Mouse (Mus musculus) T-cell, adult 2 months (primary cell): ENCODE data around the gene AI597479.

Experiments
- DNase-seq: peaks from one replicate; pipeline ENCODE4 v3.0.0; 2022; ENCODE audit warnings: low spot score

AI597479 gene

DNA sequence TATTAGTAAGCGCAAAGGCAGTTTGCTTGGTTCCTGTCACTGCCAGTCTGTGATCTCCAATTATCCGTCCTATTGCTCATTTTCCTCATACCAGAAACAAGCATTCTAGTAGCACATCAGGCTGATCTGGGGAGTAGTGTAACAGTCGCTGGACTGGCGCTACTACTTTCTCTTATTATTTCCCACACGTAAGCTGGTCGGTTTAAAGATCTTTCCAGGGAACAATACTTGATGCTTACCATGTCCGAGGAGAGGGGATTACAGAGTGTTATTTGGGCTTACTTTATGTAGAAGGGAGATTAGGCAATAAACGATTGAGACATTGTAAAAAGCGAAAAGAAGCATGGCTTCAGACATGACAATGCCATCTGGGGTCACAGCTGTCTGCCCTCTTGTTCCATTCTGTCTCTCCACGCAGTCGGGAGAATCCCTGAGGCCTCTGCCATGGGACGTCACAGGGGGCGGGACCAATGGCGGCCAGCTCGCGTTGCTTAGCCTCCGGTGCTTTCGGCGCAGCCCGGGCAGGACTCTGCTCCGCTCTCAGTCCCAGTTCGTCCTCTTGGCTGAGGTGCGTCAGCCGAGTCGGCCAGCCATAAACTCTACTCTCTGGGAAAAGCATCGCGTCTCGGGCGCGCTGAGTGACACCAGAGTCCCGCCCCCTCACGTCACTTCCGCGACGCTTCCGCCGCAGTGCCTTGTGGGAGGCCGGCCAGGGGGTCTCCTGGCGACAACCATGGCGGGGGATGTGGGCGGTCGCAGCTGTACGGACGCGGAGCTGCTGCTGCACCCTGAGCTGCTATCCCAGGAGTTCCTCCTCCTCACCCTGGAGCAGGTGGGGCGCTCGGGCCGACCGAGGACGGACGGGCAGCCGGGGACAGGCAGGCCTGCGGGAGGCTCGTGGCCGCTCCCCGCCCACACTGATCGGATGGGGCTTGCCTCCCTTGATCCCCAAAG is at the start of gene AI597479, which contains the start of gene Tgfbrap1:
AI597479 (plus strand) TSS at position 680 of the 954 bp plus-strand sequence.
Tgfbrap1 (minus strand) TSS at position 607 of the 954 bp plus-strand sequence.
- peak; percentile 90 for DNase-seq

DNA sequence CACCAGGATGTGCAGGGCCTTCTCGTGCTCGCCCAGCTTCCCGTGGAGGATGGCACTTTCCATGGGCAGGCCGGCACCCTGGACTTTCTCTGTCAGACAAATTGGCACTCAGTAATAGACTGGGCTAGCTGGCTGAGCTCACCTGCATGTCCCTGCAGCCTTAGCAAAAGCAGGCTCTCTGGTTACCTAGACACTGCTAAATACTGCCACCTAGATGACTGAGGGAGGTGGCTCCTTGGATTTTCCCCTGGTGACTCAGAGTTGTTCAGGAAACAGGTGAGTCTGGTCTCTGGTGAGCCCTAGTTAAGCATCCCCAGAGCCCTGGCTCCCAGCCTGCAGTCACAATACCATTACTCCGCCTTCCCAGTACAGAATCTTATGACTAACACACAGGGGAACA is 46.6 kb upstream of the AI597479 start:
- DNase-seq: no peak

DNA sequence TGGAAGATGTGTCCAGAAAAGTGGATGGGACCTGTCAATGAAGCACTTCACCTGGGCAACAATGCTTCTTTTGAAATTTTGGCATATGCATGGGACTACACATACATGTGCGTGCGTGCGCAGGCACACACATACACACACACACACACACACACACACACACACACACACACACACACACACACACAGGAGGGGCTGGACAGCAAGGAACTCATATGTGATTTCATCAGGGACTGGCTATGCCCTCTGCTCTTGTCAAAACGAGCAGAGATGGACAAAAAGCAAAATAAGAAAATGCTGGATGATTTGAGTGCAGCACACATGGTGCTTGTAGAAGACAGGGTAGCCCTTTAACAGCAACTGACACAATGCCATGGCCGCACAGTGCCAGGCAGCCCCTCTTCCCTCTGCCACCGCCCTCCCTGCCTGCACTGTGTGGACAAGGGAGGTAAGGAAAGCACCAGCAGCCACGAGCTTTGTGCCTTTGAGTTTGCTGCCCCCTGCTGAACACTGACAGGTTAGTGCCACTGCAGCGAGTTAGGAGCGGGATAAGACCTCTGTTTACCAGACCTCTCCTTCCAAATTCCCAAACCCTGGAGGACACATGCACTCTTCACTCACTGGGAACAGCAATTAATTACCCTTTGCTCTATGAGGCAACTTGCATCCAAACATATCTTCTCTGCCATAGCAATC is 32.7 kb upstream of the AI597479 start:
- DNase-seq: no peak

DNA sequence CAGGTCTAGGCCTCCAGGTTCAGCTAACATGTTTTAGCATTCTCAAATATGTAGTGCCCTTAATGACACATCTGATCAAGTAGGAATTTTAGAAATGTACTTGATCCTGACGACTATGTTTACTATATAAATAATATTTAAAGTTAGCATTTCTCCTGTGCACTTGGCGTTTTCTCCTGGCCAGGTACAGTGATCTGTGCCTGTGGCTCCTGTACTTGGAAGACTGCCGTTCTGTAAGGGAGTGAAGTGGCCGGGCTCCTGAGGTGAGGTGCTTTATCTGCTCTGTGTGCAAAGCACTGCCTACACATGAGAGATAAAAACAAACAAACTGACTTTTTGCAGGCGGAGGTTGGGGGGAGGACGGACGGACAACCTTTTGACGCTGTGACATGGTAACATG is 31.9 kb upstream of the AI597479 start:
- no peak for DNase-seq

DNA sequence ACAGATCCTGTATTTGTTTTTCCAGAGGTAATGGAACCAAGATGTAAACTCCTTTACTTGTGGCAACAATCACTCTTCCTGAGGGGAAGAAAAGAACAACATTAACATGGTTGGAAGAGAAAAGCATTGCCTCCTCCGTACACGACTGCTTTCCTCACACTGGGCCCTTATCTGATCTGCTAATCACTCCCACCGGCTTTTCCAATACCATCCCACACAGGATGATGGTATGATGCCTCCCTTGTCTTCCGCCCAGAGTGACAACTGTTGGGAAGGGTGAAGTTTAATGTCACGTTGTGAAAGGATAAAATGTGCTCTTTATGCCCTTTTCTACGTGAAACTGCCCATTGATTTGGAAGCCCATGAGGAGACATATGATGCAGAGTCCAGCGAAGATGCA is 31.0 kb upstream of the AI597479 start:
- DNase-seq: no peak

DNA sequence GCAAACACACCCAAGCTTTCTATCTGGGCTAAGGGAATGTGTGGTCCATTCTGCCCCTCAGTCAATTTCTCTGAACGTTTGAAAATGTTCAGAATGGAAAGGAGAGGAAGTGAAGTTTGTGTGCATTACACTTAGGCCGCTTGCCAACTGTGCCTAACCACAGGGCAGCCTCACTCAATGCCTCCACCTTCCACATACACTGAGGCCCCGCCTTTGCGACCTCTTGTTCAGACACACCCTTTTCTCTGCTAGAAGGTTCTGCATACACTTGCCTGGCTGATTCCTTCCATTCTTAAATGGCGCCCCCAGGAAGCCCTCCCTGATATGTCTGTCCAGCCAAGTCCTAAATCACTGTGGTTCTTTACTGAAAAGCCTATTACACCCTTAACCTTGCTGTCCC is 27.8 kb upstream of the AI597479 start:
- peak; percentile 5 for DNase-seq

DNA sequence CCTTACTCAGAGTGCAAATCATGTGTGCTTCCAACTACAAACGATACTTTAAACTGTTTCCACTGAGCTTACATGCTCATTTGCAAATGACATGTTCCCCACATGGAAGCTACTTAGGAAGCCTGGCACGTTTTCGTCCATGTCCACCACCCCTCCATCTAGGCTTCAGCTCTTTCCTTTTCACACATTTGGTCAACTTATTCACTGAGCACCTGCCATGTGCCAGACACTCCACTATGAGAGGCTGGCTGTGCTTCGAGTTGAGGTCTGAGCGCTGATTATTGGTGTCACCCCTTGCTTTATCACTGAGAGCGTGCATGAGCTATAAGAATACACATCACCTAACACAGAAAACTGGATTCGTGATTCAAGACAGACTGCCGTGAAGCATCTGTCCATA is 26.5 kb upstream of the AI597479 start:
- DNase-seq: no peak

DNA sequence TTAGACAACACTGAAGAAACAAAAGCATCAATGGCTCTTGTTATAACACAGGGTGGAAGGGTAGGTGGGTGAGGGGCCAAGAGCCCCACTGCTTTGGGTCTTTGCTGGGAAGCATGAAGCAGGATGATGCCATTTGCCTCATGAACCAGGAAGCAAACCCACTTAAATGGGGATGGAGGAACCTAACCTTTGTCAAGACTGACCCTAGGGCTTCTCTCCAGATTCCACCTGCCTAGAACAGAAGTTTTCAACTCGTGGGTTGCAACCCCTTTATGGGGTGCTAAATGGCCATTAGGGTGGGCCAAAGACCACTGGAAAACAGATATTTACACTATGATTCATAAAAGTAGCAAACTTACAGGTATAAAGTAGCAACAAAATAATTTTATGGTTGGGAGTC is 25.9 kb upstream of the AI597479 start:
- no peak for DNase-seq

DNA sequence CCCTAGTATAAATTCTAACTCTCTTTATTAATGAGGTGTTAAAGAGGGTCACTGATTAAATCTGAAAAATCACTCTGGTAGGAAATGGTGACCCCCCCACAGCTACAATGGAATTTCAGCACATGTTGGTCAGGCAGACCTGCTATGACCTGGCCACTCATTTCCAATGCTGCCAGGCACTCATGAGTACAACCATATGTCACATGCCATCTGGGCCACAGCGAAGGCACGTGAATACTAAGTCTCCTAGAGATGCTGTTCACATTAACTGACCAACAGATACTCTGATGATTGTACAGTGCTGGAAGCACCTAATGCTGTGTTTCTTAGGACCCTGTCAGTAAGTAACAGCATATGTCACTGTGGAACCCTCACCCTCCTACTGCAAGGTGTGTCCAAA is 23.7 kb upstream of the AI597479 start:
- no peak for DNase-seq

DNA sequence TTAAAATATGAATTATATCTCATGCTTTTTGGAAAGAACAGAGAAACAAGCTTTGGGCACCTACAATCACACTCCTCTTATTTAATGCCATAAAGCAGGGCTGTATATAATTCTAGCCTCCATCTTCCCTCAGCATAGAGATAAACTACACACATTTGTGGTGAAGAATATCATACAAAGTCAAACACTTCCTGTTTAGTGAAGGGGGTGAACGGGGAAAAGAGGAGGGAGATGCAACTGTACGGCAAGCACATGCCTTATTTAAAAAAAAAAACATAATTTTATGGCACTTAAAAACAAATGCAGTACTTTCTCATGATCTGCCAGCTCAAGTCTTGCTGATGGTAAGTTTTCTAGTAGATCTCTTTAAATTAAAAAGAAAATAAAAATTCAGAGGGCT is 20.4 kb upstream of the AI597479 start:
- DNase-seq: no peak

DNA sequence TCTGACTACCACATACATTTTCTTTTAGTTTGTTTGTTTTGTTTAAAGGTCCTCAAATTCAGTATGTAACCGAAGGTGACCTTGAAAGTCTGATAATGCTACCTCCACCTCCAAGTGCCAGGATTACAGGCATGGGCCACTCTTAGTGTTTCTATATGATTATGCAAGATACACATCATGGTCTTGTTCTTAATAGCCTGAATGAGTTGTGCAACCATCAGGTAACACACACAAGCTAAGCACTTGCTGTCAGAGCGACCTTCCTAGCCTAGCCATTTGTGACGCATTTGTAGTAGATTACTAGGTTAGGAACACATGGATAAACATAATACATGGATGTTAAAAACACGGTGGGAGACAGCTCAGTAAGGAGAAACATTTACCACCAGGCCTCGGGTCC is 15.6 kb upstream of the AI597479 start:
- no peak for DNase-seq

DNA sequence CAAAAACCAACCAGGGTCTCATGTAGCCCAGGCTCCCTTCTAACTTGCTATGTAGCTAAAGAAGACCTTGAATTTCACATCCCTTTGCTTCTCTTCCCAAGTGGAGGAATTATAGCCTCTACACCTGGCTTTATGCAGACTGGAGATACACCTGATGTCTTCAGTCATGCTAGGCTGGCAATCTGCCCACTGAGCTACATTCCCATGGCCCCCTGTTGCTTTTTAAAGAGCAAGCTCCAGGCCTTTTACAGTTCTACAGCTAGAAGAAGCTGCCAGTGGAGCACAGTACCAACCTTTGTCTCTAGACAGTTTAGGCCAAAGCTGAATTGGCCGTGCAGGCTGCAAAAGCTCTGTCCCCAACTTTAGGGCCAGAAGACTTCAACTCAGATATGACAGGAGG is 8.1 kb upstream of the AI597479 start:
- no peak for DNase-seq

DNA sequence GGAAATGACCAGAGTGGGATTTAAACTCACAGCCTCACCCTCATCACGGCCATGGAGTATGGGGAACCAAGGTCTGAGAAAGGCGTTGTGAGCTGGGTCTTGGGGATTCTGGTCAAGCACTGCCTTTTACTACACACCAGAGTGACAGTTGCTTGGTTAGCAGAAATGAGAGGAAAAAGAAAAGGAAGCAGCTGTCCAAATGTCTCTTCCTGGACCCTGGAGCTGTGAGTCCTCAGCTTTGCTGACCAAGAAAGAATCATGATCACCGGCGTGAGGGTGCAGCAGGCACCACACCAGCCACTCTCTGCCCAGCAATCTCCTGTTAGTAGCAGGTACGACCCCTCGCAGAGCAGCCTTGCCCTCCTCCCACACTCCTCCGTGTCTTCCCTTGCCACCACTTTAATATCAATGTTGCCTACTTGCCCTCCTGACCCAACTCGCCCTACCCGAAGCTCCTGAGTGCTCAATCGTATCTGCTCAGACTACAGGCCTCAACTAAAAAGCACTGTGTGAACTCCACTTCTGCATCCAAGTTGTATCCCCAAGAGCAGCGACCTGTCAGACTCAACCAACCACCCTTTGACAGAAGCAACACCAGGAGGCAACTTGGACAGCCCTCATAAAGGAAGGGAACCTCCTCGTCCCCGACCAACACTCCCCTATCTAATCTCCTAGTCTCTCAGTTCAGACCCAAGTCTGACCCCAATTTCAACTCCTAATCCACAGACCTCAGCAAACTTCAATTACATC is 7.0 kb upstream of the AI597479 start:
- DNase-seq: no peak

DNA sequence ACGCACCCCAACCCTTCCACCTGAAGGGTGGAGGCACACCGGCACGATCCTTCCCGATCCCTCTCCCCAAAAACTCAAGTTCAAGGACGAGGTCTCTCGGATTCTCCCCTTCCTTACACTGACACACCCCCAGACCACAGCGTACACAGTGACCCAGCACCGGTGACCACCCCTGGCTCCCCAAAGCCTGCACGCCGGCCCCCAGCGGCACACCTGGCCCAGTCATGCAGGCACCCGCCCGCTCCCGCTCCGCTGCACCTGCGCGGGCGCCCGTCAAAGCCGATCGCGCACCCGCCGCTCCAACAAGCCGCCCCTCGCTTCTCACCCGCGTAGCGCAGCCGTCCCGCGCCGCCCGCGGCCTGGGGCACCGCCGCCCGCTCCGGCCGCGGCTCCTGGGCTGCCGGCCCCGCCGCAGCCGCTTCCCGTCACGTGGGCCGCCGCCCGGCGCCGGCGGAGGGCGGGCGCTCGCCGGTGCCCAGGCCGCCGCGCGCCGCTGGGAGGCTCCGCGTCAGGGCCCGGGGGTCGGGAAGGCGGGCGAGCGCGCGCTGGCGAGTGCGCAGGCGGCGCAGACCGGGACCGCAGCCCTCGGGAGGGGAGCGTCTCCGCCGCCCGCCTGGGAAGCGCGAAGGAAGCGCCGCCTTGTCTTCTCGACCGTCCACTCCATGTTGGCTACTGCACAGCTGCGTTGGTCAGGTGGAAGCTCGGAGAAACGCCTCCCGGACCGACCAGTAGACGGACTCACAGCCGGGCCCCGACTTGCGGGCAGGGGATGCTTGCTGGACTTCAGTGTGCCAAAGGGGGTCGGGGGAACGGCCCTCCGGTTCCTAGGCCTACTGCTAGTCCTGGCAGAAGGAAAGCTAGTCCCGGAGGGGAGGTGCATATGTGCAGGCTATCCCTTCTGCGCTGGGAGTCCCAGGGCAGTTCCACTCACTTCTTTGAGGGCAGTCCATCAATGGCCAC is 6.2 kb upstream of the AI597479 start:
- DNase-seq: peak; percentile 54

DNA sequence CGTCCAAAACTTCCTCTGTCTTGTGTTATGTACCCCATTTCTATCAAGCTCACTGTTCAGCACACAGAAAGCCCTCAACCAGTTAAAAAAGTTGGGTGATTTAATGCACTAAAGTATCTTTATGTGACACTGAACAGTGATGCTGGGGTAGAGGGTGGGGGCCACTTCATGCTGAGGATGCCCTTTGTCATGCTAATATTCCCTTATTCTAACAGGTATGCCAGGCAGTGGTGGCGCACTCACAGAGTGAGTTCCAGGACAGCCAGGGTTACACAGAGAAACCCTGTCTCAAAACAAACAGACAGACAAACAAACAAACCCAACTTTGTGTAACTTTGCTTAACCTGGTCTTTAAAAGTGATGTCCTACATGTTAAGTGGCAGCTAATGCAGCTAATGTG is 4.3 kb upstream of the AI597479 start:
- no peak for DNase-seq

DNA sequence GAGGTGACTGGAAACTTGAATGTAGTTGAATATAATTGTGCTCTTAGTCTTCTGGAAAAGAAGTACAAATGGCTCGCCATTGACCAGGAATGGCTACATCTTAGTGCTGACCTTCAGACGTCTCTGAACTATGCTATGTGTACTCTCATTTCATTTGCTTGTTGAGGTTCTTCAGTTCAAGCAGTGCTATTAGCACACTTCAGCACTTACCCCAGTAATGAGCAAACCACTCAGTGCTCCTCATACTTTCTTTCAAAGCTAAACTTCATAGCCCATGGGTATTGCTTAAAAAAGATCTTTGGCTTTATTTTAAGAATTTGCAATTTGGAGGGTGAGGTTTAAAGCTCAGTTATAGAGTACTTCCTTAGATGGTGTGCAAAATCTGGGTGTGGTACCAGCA is 10.2 kb downstream of the AI597479 start:
- DNase-seq: no peak

DNA sequence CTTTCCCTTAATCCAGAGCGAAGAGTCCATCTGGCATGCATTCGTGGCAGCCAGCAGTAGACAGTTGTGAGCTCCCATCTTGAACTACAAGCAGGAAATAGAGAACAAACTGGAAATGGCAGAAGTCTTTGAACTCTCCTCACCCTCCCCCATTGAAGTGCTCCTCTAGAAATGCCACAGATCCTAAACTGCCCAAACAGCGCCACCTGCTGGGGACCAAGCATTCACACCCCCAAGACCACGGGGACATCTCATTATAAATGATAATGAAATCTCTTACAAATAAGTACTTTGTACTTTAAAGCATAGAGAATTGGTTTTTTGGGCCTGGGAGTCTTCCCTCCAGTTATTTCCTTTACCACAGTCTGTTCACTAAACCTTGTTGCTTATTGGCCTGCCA is 12.0 kb downstream of the AI597479 start:
- peak; percentile 79 for DNase-seq

DNA sequence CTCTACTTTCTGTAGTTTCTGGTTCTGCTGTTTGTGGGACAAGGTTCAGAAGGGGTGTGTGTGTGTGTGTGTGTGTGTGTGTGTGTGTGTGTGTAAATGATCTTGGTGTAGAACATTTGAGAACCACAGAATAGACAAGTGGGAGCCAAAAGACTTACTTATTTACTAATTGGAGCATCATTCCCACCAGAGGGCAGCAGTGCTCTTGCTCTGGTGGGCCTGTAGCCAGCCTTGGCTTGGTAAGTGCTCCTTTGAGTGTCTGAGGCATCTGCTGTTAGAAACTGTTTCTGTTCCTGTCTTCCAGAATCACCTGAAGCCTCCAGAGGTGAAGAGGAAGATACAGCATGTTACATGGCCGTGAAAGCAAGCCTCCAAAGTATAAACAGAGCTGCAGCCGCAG is 14.4 kb downstream of the AI597479 start:
- DNase-seq: peak; percentile 18

DNA sequence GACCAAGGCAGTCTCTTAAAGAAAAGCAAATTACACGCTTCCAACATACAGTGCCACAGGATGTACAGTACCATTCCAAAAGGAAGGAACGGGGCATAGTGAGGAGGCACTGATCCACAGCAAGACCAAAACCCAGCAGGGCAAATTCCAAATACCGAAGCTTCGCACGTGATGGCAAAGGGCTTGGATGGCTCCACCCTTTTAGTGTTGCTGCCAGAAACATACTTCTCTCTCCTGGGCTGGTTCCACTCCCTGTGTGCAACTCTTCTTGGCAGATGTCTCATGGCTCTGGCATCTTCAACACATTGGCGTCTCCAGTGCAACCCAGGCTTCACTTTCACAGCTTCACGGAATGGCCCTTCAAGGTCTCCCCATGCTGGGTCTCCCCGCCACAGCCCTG is 18.9 kb downstream of the AI597479 start:
- no peak for DNase-seq

DNA sequence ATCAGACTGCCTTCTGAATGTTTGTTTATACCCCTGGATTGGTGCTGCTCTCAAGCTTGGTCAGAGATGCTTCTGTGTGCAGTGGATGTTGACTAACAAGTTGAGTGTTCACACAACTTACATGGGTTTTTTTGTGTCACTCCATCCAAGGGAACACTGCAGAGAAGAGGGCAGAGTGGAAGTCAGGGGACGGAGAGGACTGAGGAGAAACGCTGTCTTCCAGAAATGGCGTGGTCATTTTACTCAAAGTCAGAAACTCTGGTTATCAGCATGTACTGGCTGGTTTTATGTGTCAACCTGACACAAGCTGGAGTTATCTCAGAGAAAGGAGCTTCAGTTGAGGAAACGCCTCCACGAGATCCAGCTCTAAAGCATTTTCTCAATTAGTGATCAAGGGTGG is 22.4 kb downstream of the AI597479 start:
- no peak for DNase-seq

DNA sequence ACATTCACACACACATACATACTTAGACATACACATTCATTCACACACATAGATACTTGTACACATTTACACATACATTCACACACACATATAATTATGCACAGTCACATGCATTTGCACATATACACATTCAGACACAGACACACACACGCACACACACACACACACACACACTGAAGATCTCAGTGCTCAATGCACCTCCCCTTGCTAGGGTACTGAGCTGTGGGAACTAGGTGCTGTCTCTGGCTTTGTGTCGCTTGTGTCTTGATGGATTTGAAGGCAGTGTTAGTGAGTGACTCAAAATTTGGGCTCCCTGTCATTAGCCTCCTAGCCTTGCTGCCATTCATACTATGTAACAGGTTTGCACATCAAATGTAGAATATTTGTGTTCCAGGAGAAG is 24.1 kb downstream of the AI597479 start:
- no peak for DNase-seq
